Mouse (Mus musculus): Measurements from ENCODE around the gene Zfp638.

DNA sequence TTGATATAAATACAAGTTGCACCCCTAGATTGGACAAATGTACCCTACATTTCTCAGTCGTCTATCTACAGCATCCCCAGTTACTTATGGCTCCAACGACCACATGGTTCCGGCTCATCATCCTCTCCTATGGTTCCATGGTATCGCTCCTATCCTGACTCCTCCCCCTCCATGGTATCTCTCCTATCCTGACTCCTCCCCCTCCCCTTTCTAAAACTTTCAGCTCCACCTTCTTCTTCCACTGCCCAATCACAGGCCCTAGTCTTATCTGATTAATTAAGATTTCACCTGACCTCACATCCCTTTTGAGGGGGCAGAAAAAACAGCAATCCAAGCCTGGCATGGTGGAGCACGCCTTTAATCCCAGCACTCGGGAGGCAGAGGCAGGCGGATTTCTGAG lies 149.9 kb downstream of the Zfp638 start:
- TF ChIP-seq CTCF (IDR thresholded peaks at IDR 0.05; ENCODE audit: low read depth) (no peak), EP300 (IDR thresholded peaks at IDR 0.05; ENCODE audit: low read depth) (no peak)
